Comparison of ENCODE assay signal across 11 mouse cellular contexts in genomic region chr7:107568971-107569370, GRCm38 (mm10). TPM values are rescaled to one million over a fixed set of nuclear protein-coding genes. Genes with fewer than 3 reads are reported as not detected.
A peak's percentile ranks its signal among the peaks of the same experiment; 100 is the strongest.
DNase-seq lines count a peak whose midpoint lies in the region; ATAC-seq and TF ChIP-seq lines count a peak whose summit lies in the region.
"Had no signal": no experiment of that assay in that cellular context is flagged by ENCODE, and none has a peak within 500 bp of the region (broad histone marks: within the 10 kb centered on the region; RNA-seq: fewer than 3 reads in every experiment).

No protein-coding gene starts in this region.

- TF ChIP-seq POLR2A in heart, adult 2 months (IDR thresholded peaks at IDR 0.05; ENCODE audit: insufficient read depth, low read depth, low read length), result no peak

- intact Hi-C loops in heart, adult 2 months (cut with DNase I), result no loop called here

- no peak for TF ChIP-seq EP300 in heart, adult 2 months (IDR thresholded peaks at IDR 0.05; ENCODE audit: insufficient read depth, low read depth, low read length)
- TF ChIP-seq EP300 in heart, postnatal 0 days (IDR thresholded peaks at IDR 0.05; ENCODE audit: low read depth), result no peak

- WGBS in heart, adult 2 months, result 35% methylated on average over 4 of the region's 4 CpGs
- WGBS in lung, embryonic 16.5 days, result 36% methylated on average over 4 of the region's 4 CpGs
- 48% methylated on average over 4 of the region's 4 CpGs for WGBS in heart, postnatal 0 days
- WGBS in midbrain, embryonic 10.5 days, result 75% methylated on average over 4 of the region's 4 CpGs
- WGBS in forebrain, embryonic 15.5 days, result 72% methylated on average over 4 of the region's 4 CpGs

- no peaks in the 10 kb centered on the region for H3K27me3 ChIP-seq in heart, adult 2 months (ENCODE audit: control insufficient read depth, insufficient read depth, low read length)
- no peaks in the 10 kb centered on the region for H3K27me3 ChIP-seq in lung, embryonic 16.5 days (ENCODE audit: control insufficient read depth, insufficient read depth, low read depth, low read length)
- H3K27me3 ChIP-seq in heart, postnatal 0 days (ENCODE audit: control insufficient read depth, insufficient read depth, low read length), result no peaks in the 10 kb centered on the region
- no peaks in the 10 kb centered on the region for H3K27me3 ChIP-seq in midbrain, embryonic 10.5 days (ENCODE audit: low read depth, poor library complexity, severe bottlenecking)
- H3K27me3 ChIP-seq in forebrain, embryonic 15.5 days, result no peaks in the 10 kb centered on the region

- no peak overlapping the region for H3K27ac ChIP-seq in heart, adult 2 months
- H3K27ac ChIP-seq in lung, embryonic 16.5 days (ENCODE audit: low read length), result no peak overlapping the region
- no peak overlapping the region for H3K27ac ChIP-seq in heart, postnatal 0 days (ENCODE audit: low read depth)
- H3K27ac ChIP-seq in midbrain, embryonic 10.5 days (replicated peaks), result no peak overlapping the region
- H3K27ac ChIP-seq in forebrain, embryonic 15.5 days (replicated peaks), result no peak overlapping the region

- ATAC-seq in lung, embryonic 16.5 days (ENCODE audit: low read depth), result no peak
- no peak for ATAC-seq in heart, postnatal 0 days (ENCODE audit: insufficient read depth, low read depth)
- ATAC-seq in forebrain, embryonic 15.5 days (replicated peaks), result no peak

- peak overlapping the region; percentile 45 for H3K4me2 ChIP-seq in lung, embryonic 16.5 days (ENCODE audit: low read depth, low read length)
- H3K4me2 ChIP-seq in heart, postnatal 0 days (ENCODE audit: low read depth, low read length), result peak overlapping the region; percentile 24
- no peak overlapping the region for H3K4me2 ChIP-seq in forebrain, embryonic 15.5 days (replicated peaks)

- TF ChIP-seq CTCF in heart, adult 2 months (IDR thresholded peaks at IDR 0.05), result no peak
- no peak for TF ChIP-seq CTCF in heart, postnatal 0 days (IDR thresholded peaks at IDR 0.05; ENCODE audit: low read depth)

- peaks cover 3% of the 10 kb centered on the region; the same call in 1 of the 2 replicates for H3K9me3 ChIP-seq in lung, embryonic 16.5 days (ENCODE audit: control insufficient read depth, low read length)
- H3K9me3 ChIP-seq in heart, postnatal 0 days (replicated peaks; ENCODE audit: control insufficient read depth, low read length), result no peaks in the 10 kb centered on the region
- H3K9me3 ChIP-seq in midbrain, embryonic 10.5 days (replicated peaks), result no peaks in the 10 kb centered on the region
- H3K9me3 ChIP-seq in forebrain, embryonic 15.5 days, result no peaks in the 10 kb centered on the region

- H3K9ac ChIP-seq in heart, adult 2 months (ENCODE audit: low read depth, low read length), result no peak overlapping the region
- peak overlapping the region; percentile 21 for H3K9ac ChIP-seq in lung, embryonic 16.5 days (ENCODE audit: low read length)
- H3K9ac ChIP-seq in heart, postnatal 0 days (replicated peaks; ENCODE audit: low read depth, low read length), result no peak overlapping the region
- no peak overlapping the region for H3K9ac ChIP-seq in forebrain, embryonic 15.5 days (replicated peaks)

- 0 out of 2 replicates have a peak overlapping the region, but pooled peaks have one; percentile 8 for H3K4me3 ChIP-seq in heart, adult 2 months
- H3K4me3 ChIP-seq in lung, embryonic 16.5 days (ENCODE audit: low read length), result peak overlapping the region; percentile 29
- no peak overlapping the region for H3K4me3 ChIP-seq in heart, postnatal 0 days (ENCODE audit: low read depth, low read length)
- H3K4me3 ChIP-seq in midbrain, embryonic 10.5 days, result no peak overlapping the region
- H3K4me3 ChIP-seq in forebrain, embryonic 15.5 days, result no peak overlapping the region

- H3K36me3 ChIP-seq in heart, adult 2 months (ENCODE audit: control insufficient read depth, insufficient read depth, low read length), result no peaks in the 10 kb centered on the region
- H3K36me3 ChIP-seq in lung, embryonic 16.5 days (ENCODE audit: control insufficient read depth, insufficient read depth, low read length), result peaks cover 8% of the 10 kb centered on the region
- no peaks in the 10 kb centered on the region for H3K36me3 ChIP-seq in heart, postnatal 0 days (replicated peaks; ENCODE audit: control insufficient read depth, insufficient read depth, low read length)
- H3K36me3 ChIP-seq in midbrain, embryonic 10.5 days, result no peaks in the 10 kb centered on the region
- no peaks in the 10 kb centered on the region for H3K36me3 ChIP-seq in forebrain, embryonic 15.5 days

- peak; percentile 21 to 22 for DNase-seq in heart, adult 2 months
- no peak for DNase-seq in heart, adult 9 months (ENCODE audit: low spot score in 2 of 2)
- no peak for DNase-seq in lung, adult 18-20 months
- DNase-seq in heart, postnatal 0 days (ENCODE audit: low spot score), result no peak
- peak; percentile 6 for DNase-seq in lung, postnatal 36 days
- no peak for DNase-seq in midbrain, embryonic 10.5 days (ENCODE audit: low spot score)
- DNase-seq: left cerebral cortex, postnatal 4 days had no signal

- H3K79me2 ChIP-seq in heart, adult 2 months (replicated peaks; ENCODE audit: control insufficient read depth, insufficient read depth, low read length), result no peaks in the 10 kb centered on the region

- no peaks in the 10 kb centered on the region for H3K4me1 ChIP-seq in heart, adult 2 months (ENCODE audit: control insufficient read depth, insufficient read depth, low read length)
- no peaks in the 10 kb centered on the region for H3K4me1 ChIP-seq in lung, embryonic 16.5 days (replicated peaks; ENCODE audit: control insufficient read depth, insufficient read depth, low read length)
- no peaks in the 10 kb centered on the region for H3K4me1 ChIP-seq in heart, postnatal 0 days (ENCODE audit: control insufficient read depth, insufficient read depth)
- peaks cover 5% of the 10 kb centered on the region; the same call in 1 of the 2 replicates for H3K4me1 ChIP-seq in midbrain, embryonic 10.5 days
- H3K4me1 ChIP-seq in forebrain, embryonic 15.5 days, result no peaks in the 10 kb centered on the region

RNA-seq across cellular contexts. Expression of gene Olfml1, which starts 1.7 kb away (rescaled TPM):
- 1 to 10 TPM; 4.0 to 4.6 TPM for total RNA-seq in heart, adult 2 months (2021)
- 4.1 and 6.9 TPM in 2 replicates for polyA plus RNA-seq in heart, adult 2 months (2012; rRNA removed)
- 15.6 and 16.6 TPM in 2 replicates for polyA plus RNA-seq in lung, embryonic 16.5 days (2015; fragmentation: Nextera tagmentation; extraction: Ambion mirVana)
- total RNA-seq in heart, postnatal 0 days (2014; rRNA removed; ENCODE audit: low replicate concordance), result 2.9 and 9.0 TPM in 2 replicates
- polyA plus RNA-seq in heart, postnatal 0 days (2015; fragmentation: Nextera tagmentation; extraction: Ambion mirVana), result 4.7 and 5.1 TPM in 2 replicates
- 5.2 and 6.2 TPM in 2 replicates for polyA plus RNA-seq in midbrain, embryonic 10.5 days (2016; fragmentation: Nextera tagmentation; extraction: Ambion mirVana)
- polyA plus RNA-seq in forebrain, embryonic 15.5 days (2015; fragmentation: Nextera tagmentation; extraction: Ambion mirVana), result 2.2 and 2.7 TPM in 2 replicates
- total RNA-seq: granulocyte monocyte progenitor cell, adult 5-6 weeks; neutrophil, adult 5-6 weeks had no signal

RNA-seq across cellular contexts. Expression of gene Ppfibp2, which starts 26.0 kb away (rescaled TPM):
- total RNA-seq in heart, adult 2 months (2021), result 10 to 100 TPM; 19.9 to 20.1 TPM
- polyA plus RNA-seq in heart, adult 2 months (2012; rRNA removed), result 17.4 and 21.8 TPM in 2 replicates
- polyA plus RNA-seq in lung, embryonic 16.5 days (2015; fragmentation: Nextera tagmentation; extraction: Ambion mirVana), result 9.2 and 9.7 TPM in 2 replicates
- 8.4 and 17.5 TPM in 2 replicates for total RNA-seq in heart, postnatal 0 days (2014; rRNA removed; ENCODE audit: low replicate concordance)
- polyA plus RNA-seq in heart, postnatal 0 days (2015; fragmentation: Nextera tagmentation; extraction: Ambion mirVana), result 6.6 and 6.8 TPM in 2 replicates
- polyA plus RNA-seq in midbrain, embryonic 10.5 days (2016; fragmentation: Nextera tagmentation; extraction: Ambion mirVana), result 5.3 and 6.6 TPM in 2 replicates
- 1.3 and 1.6 TPM in 2 replicates for polyA plus RNA-seq in forebrain, embryonic 15.5 days (2015; fragmentation: Nextera tagmentation; extraction: Ambion mirVana)

RNA-seq across cellular contexts. Expression of gene 5330417H12Rik, which starts 56.0 kb away (rescaled TPM):
- total RNA-seq in heart, adult 2 months (2021), result not detected
- polyA plus RNA-seq in heart, adult 2 months (2012; rRNA removed), result not detected in 2 replicates
- not detected in 2 replicates for polyA plus RNA-seq in lung, embryonic 16.5 days (2015; fragmentation: Nextera tagmentation; extraction: Ambion mirVana)
- total RNA-seq in heart, postnatal 0 days (2014; rRNA removed; ENCODE audit: low replicate concordance), result not detected in 2 replicates
- not detected in 2 replicates for polyA plus RNA-seq in heart, postnatal 0 days (2015; fragmentation: Nextera tagmentation; extraction: Ambion mirVana)
- not detected in 2 replicates for polyA plus RNA-seq in midbrain, embryonic 10.5 days (2016; fragmentation: Nextera tagmentation; extraction: Ambion mirVana)
- not detected in 2 replicates for polyA plus RNA-seq in forebrain, embryonic 15.5 days (2015; fragmentation: Nextera tagmentation; extraction: Ambion mirVana)
- total RNA-seq: granulocyte monocyte progenitor cell, adult 5-6 weeks; left cerebral cortex, postnatal 4 days; neutrophil, adult 5-6 weeks had no signal

Comparison
In these comparisons a context has a peak if more than half of its experiments do, and no peak if none do; other contexts are left out.
1. DNase-seq: peak in heart, adult 2 months (2 of 2) and lung, postnatal 36 days (single experiment); none in heart, adult 9 months (0 of 2), lung, adult 18-20 months (0 of 2), heart, postnatal 0 days (single experiment) and midbrain, embryonic 10.5 days (single experiment).
2. H3K4me3 ChIP-seq: peak in heart, adult 2 months (single experiment) and lung, embryonic 16.5 days (single experiment); none in heart, postnatal 0 days (single experiment), midbrain, embryonic 10.5 days (single experiment) and forebrain, embryonic 15.5 days (single experiment).